Mouse (Mus musculus) megakaryocyte, adult 5-6 weeks (primary cell): ENCODE results near the gene Wdr83os. TPM values are rescaled to one million over a fixed set of nuclear protein-coding genes. Genes with fewer than 3 reads are reported as not detected.

Experiments used
- ATAC-seq: 2 replicates; pipeline ENCODE4 v1.8.0; 2016; ENCODE audit warnings: mild to moderate bottlenecking, inconsistent platforms; ENCODE audit not compliant: poor library complexity, severe bottlenecking
- total RNA-seq, 2 experiments: library from RNA; stranded (forward) in 1 of 2; stranded (reverse) in 1 of 2; fragments of 153-499, 151-499 nt in 1 of 2; fragments of 221-1000, 200-1000 nt in 1 of 2; gene quantifications; 2 replicates each; pipeline versions ENCODE4 v1.2.3 to v1.2.4; 2015 to 2017

The Wdr83os gene
- total RNA-seq, 2 experiments from 2014 or later: 39.4 to 116 TPM

GRCm38 (mm10) chr8:85072364-85072929 lies 8.1 kb upstream of the Wdr83os start:
- no peak for ATAC-seq

GRCm38 (mm10) chr8:85073041-85073612 lies 7.4 kb upstream of the Wdr83os start:
- no peak for ATAC-seq

GRCm38 (mm10) chr8:85074167-85074566 lies 6.4 kb upstream of the Wdr83os start:
- no peak for ATAC-seq

- ATAC-seq: no peak
Observed at GRCm38 (mm10) chr8:85074617-85075016, 5.9 kb upstream of the Wdr83os start.

- no peak for ATAC-seq
Observed at GRCm38 (mm10) chr8:85076001-85076400, 4.5 kb upstream of the Wdr83os start.

GRCm38 (mm10) chr8:85076993-85077392 lies 3.5 kb upstream of the Wdr83os start:
- ATAC-seq: peak; percentile 59

- ATAC-seq: no peak
Observed at GRCm38 (mm10) chr8:85080214-85080531, 367 bp upstream of the Wdr83os start.

GRCm38 (mm10) chr8:85081216-85081555 lies 646 bp downstream of the Wdr83os start, which contains the start of gene Wdr83:
Gene Wdr83 (minus strand): TSS chr8:85081306.
- ATAC-seq: peak; percentile 60

GRCm38 (mm10) chr8:85082169-85082568 lies 1.6 kb downstream of the Wdr83os start:
- peak; percentile 17 for ATAC-seq

GRCm38 (mm10) chr8:85083108-85083813 lies 2.7 kb downstream of the Wdr83os start, which contains the start of gene Man2b1:
Gene Man2b1 (plus strand): TSS chr8:85083270.
- peak; percentile 70 for ATAC-seq

GRCm38 (mm10) chr8:85084633-85085032 lies 4.1 kb downstream of the Wdr83os start:
- peak; percentile 36 for ATAC-seq

GRCm38 (mm10) chr8:85086238-85086637 lies 5.7 kb downstream of the Wdr83os start:
- no peak for ATAC-seq

GRCm38 (mm10) chr8:85088771-85089170 lies 8.2 kb downstream of the Wdr83os start:
- no peak for ATAC-seq

GRCm38 (mm10) chr8:85090856-85091255 lies 10.3 kb downstream of the Wdr83os start:
- no peak for ATAC-seq

GRCm38 (mm10) chr8:85091526-85092090 lies 11.1 kb downstream of the Wdr83os start:
- ATAC-seq: no peak

GRCm38 (mm10) chr8:85095051-85095450 lies 14.5 kb downstream of the Wdr83os start:
- no peak for ATAC-seq

- ATAC-seq: no peak
Observed at GRCm38 (mm10) chr8:85095566-85095965, 15.0 kb downstream of the Wdr83os start.

GRCm38 (mm10) chr8:85096196-85096595 lies 15.7 kb downstream of the Wdr83os start:
- no peak for ATAC-seq

GRCm38 (mm10) chr8:85096850-85097249 lies 16.3 kb downstream of the Wdr83os start:
- ATAC-seq: no peak

- no peak for ATAC-seq
Observed at GRCm38 (mm10) chr8:85100076-85100665, 19.6 kb downstream of the Wdr83os start.

GRCm38 (mm10) chr8:85113241-85113640 lies 32.7 kb downstream of the Wdr83os start:
- no peak for ATAC-seq

GRCm38 (mm10) chr8:85115501-85115900 lies 35.0 kb downstream of the Wdr83os start:
- no peak for ATAC-seq
